Mouse (Mus musculus): ENCODE data around the gene Sit1.

DNA sequence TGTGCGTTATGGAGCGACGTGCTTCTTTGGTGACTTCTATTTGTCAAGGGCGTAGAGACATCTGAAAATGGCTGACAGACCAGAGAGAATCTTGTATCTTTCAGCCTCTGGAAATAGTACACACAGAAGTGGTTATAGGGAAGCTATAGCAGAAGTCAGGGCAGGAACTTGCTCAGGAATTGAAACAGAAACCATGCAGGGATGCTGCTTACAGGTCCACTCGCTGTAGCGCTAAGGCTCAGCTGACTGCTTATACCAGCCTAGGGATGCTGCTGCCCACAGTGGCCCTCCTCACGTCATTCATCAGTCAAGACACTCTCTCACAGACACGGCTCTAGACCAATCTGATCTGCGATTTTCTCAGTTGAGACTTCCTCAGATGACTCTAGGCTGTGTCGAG is 13.2 kb downstream of the Sit1 start:
- TF ChIP-seq EP300 (IDR thresholded peaks at IDR 0.05; ENCODE audit: low read depth) (no peak), CTCF (IDR thresholded peaks at IDR 0.05; ENCODE audit: low read depth) (no peak)

Data from liver, postnatal 0 days (tissue).